Mouse (Mus musculus): ENCODE results near the gene Fbxl3. TPM values are rescaled to one million over a fixed set of nuclear protein-coding genes. Genes with fewer than 3 reads are reported as not detected.
A peak's percentile ranks its signal among the peaks of the same experiment; 100 is the strongest.

Fbxl3 gene
- total and polyA plus RNA-seq, 3 experiments, result 51.8 to 67.0 (median 59.7) TPM

- intact Hi-C loops (cut with DNase I), result loop anchor here (10.0 kb wide), 1 partner anchor 252 kb away; the partner anchor contains the start of gene Mycbp2
- no peak overlapping the region for H3K4me3 ChIP-seq
These were observed 6.1 kb downstream of the Fbxl3 start for GRCm38 (mm10) chr14:103093236-103093635.

GRCm38 (mm10) chr14:103088624-103089023 is 10.7 kb downstream of the Fbxl3 start:
- Histone ChIP-seq H3K4me3 (no peak overlapping the region), H3K79me2 (replicated peaks; ENCODE audit: control insufficient read depth, insufficient read depth, low read length) (peaks cover 12% of the 10 kb centered on the region), H3K27me3 (ENCODE audit: control insufficient read depth, insufficient read depth, low read length) (no peaks in the 10 kb centered on the region), H3K4me1 (ENCODE audit: control insufficient read depth, insufficient read depth, low read length) (peaks cover 9% of the 10 kb centered on the region), H3K36me3 (ENCODE audit: control insufficient read depth, insufficient read depth, low read length) (peaks cover 56% of the 10 kb centered on the region), H3K9ac (ENCODE audit: low read depth, low read length) (no peak overlapping the region), H3K27ac (no peak overlapping the region)
- intact Hi-C loops (cut with DNase I), result no loop called here
- 55% methylated on average over 6 of the region's 6 CpGs for WGBS
- TF ChIP-seq CTCF (IDR thresholded peaks at IDR 0.05), result peak; percentile 90
- no peak for TF ChIP-seq POLR2A (IDR thresholded peaks at IDR 0.05; ENCODE audit: insufficient read depth, low read depth, low read length)
- peak; percentile 61 to 66 for DNase-seq

More at GRCm38 (mm10) chr14:103093236-103093635, 6.1 kb downstream of the Fbxl3 start:
- TF ChIP-seq CTCF (IDR thresholded peaks at IDR 0.05), result no peak
- no peak for TF ChIP-seq POLR2A (IDR thresholded peaks at IDR 0.05; ENCODE audit: insufficient read depth, low read depth, low read length)
- TF ChIP-seq EP300 (IDR thresholded peaks at IDR 0.05; ENCODE audit: insufficient read depth, low read depth, low read length), result no peak
- Histone ChIP-seq H3K79me2 (replicated peaks; ENCODE audit: control insufficient read depth, insufficient read depth, low read length) (peaks cover 24% of the 10 kb centered on the region), H3K4me1 (ENCODE audit: control insufficient read depth, insufficient read depth, low read length) (peaks cover 27% of the 10 kb centered on the region), H3K9ac (ENCODE audit: low read depth, low read length) (no peak overlapping the region), H3K36me3 (ENCODE audit: control insufficient read depth, insufficient read depth, low read length) (peaks cover 69% of the 10 kb centered on the region), H3K27me3 (ENCODE audit: control insufficient read depth, insufficient read depth, low read length) (no peaks in the 10 kb centered on the region), H3K27ac (no peak overlapping the region; the same call in 1 of the 2 replicates)
- no peak for DNase-seq
- 82% methylated on average over 3 of the region's 3 CpGs for WGBS

- intact Hi-C loops (cut with DNase I), result loop anchor here (2.0 kb wide), 1 partner anchor 15 kb away; no protein-coding TSS in a partner anchor
- Histone ChIP-seq H3K36me3 (ENCODE audit: control insufficient read depth, insufficient read depth, low read length) (peaks cover 49% of the 10 kb centered on the region), H3K27me3 (ENCODE audit: control insufficient read depth, insufficient read depth, low read length) (no peaks in the 10 kb centered on the region), H3K4me3 (no peak overlapping the region), H3K79me2 (replicated peaks; ENCODE audit: control insufficient read depth, insufficient read depth, low read length) (peaks cover 10% of the 10 kb centered on the region), H3K9ac (ENCODE audit: low read depth, low read length) (no peak overlapping the region), H3K4me1 (ENCODE audit: control insufficient read depth, insufficient read depth, low read length) (peaks cover 7% of the 10 kb centered on the region), H3K27ac (no peak overlapping the region)
- DNase-seq, result no peak
- TF ChIP-seq POLR2A (IDR thresholded peaks at IDR 0.05; ENCODE audit: insufficient read depth, low read depth, low read length), result no peak
- TF ChIP-seq CTCF (IDR thresholded peaks at IDR 0.05), result no peak
- no peak for TF ChIP-seq EP300 (IDR thresholded peaks at IDR 0.05; ENCODE audit: insufficient read depth, low read depth, low read length)
- 71% methylated on average over 5 of the region's 5 CpGs for WGBS
These were observed 11.5 kb downstream of the Fbxl3 start for GRCm38 (mm10) chr14:103087846-103088245.

GRCm38 (mm10) chr14:103086671-103087324 is 12.6 kb downstream of the Fbxl3 start:
- DNase-seq, result no peak
- Histone ChIP-seq H3K27ac (no peak overlapping the region), H3K79me2 (replicated peaks; ENCODE audit: control insufficient read depth, insufficient read depth, low read length) (peaks cover 10% of the 10 kb centered on the region), H3K4me1 (ENCODE audit: control insufficient read depth, insufficient read depth, low read length) (peaks cover 4% of the 10 kb centered on the region), H3K4me3 (no peak overlapping the region), H3K27me3 (ENCODE audit: control insufficient read depth, insufficient read depth, low read length) (no peaks in the 10 kb centered on the region), H3K36me3 (ENCODE audit: control insufficient read depth, insufficient read depth, low read length) (peaks cover 46% of the 10 kb centered on the region), H3K9ac (ENCODE audit: low read depth, low read length) (no peak overlapping the region)
- WGBS, result 89% methylated on average over 4 of the region's 4 CpGs
- intact Hi-C loops (cut with DNase I), result loop anchor here (2.0 kb wide), 1 partner anchor 14 kb away; no protein-coding TSS in a partner anchor
- TF ChIP-seq EP300 (IDR thresholded peaks at IDR 0.05; ENCODE audit: insufficient read depth, low read depth, low read length) (no peak), CTCF (IDR thresholded peaks at IDR 0.05) (no peak), POLR2A (IDR thresholded peaks at IDR 0.05; ENCODE audit: insufficient read depth, low read depth, low read length) (no peak)

- H3K27me3 ChIP-seq (ENCODE audit: control insufficient read depth, insufficient read depth, low read length), result no peaks in the 10 kb centered on the region
- 55% methylated on average over 1 of the region's 1 CpGs for WGBS
- no peak for TF ChIP-seq EP300 (IDR thresholded peaks at IDR 0.05; ENCODE audit: insufficient read depth, low read depth, low read length)
- TF ChIP-seq CTCF (IDR thresholded peaks at IDR 0.05), result no peak
- TF ChIP-seq POLR2A (IDR thresholded peaks at IDR 0.05; ENCODE audit: insufficient read depth, low read depth, low read length), result no peak
- peaks cover 41% of the 10 kb centered on the region for H3K36me3 ChIP-seq (ENCODE audit: control insufficient read depth, insufficient read depth, low read length)
- H3K4me3 ChIP-seq, result no peak overlapping the region
- no peak overlapping the region for H3K27ac ChIP-seq
- no peak for DNase-seq
- H3K9ac ChIP-seq (ENCODE audit: low read depth, low read length), result no peak overlapping the region
- H3K79me2 ChIP-seq (replicated peaks; ENCODE audit: control insufficient read depth, insufficient read depth, low read length), result peaks cover 5% of the 10 kb centered on the region
- peaks cover 3% of the 10 kb centered on the region for H3K4me1 ChIP-seq (ENCODE audit: control insufficient read depth, insufficient read depth, low read length)
- intact Hi-C loops (cut with DNase I), result loop anchor here (2.0 kb wide), 1 partner anchor 13 kb away; no protein-coding TSS in a partner anchor
These were observed 13.4 kb downstream of the Fbxl3 start for GRCm38 (mm10) chr14:103085840-103086533.
